Mouse (Mus musculus) heart, adult 18-20 months (tissue): Measurements from ENCODE around the gene Gpi1. TPM values are rescaled to one million over a fixed set of nuclear protein-coding genes. Genes with fewer than 3 reads are reported as not detected.

Experiments used
- DNase-seq, 2 experiments: peaks; one replicate each; pipeline ENCODE4 v3.0.0; 2021 to 2022; ENCODE audit warnings: mixed read lengths in 1 of 2
- long read RNA-seq, 2 experiments: library from polyadenylated mRNA; stranded (forward); transcript quantifications; one replicate each; pipeline ENCODE4 v2.0.0; 2021
- total RNA-seq, 2 experiments: library from RNA; stranded (reverse); gene quantifications; 2 replicates each; pipeline ENCODE4 v1.2.3; 2021

The Gpi1 gene
- 100 to 1,000 TPM; 571 to 604 TPM for total RNA-seq
- long read RNA-seq, experiment 1, transcript Gpi1-201 (18 exons, 2,884 nt) = major isoform, 461 of 551 reads
- long read RNA-seq, experiment 1, partial matches to known transcripts = 34 of 551 reads
- long read RNA-seq, experiment 1, other reads (novel, unspliced or antisense) = 54 of 551 reads
- long read RNA-seq, experiment 2, transcript Gpi1-201 (18 exons, 2,884 nt) = major isoform, 246 of 319 reads
- long read RNA-seq, experiment 2, partial matches to known transcripts = 23 of 319 reads
- long read RNA-seq, experiment 2, other reads (novel, unspliced or antisense) = 49 of 319 reads

GRCm38 (mm10) chr7:34230116-34230515, at the start of gene Gpi1:
TSS of gene Gpi1 (minus strand) at chr7:34230336.
- peak; percentile 83 to 91 for DNase-seq

GRCm38 (mm10) chr7:34277656-34278055, 47.5 kb upstream of the Gpi1 start:
- no peak for DNase-seq

GRCm38 (mm10) chr7:34276066-34276465, 45.9 kb upstream of the Gpi1 start:
- DNase-seq = no peak

- peak in 1 of 2 experiments; percentile 22 for DNase-seq
Measured at GRCm38 (mm10) chr7:34272465-34272864, 42.3 kb upstream of the Gpi1 start.

GRCm38 (mm10) chr7:34268463-34268862, 38.3 kb upstream of the Gpi1 start:
- DNase-seq = no peak

- peak in 1 of 2 experiments; percentile 33 for DNase-seq
Measured at GRCm38 (mm10) chr7:34266421-34266820, 36.3 kb upstream of the Gpi1 start.

- DNase-seq = peak; percentile 84 to 87
Measured at GRCm38 (mm10) chr7:34265876-34266346, 35.8 kb upstream of the Gpi1 start.

GRCm38 (mm10) chr7:34263437-34263836, 33.3 kb upstream of the Gpi1 start:
- DNase-seq = no peak

GRCm38 (mm10) chr7:34258407-34258806, 28.3 kb upstream of the Gpi1 start:
- no peak for DNase-seq

GRCm38 (mm10) chr7:34257279-34257678, 27.1 kb upstream of the Gpi1 start:
- DNase-seq = no peak

GRCm38 (mm10) chr7:34255916-34256315, 25.8 kb upstream of the Gpi1 start:
- no peak for DNase-seq

- peak in 1 of 2 experiments; percentile 79 for DNase-seq
Measured at GRCm38 (mm10) chr7:34255137-34255536, 25.0 kb upstream of the Gpi1 start.

- peak in 1 of 2 experiments; percentile 50 for DNase-seq
Measured at GRCm38 (mm10) chr7:34252030-34252429, 21.9 kb upstream of the Gpi1 start.

GRCm38 (mm10) chr7:34250738-34251137, 20.6 kb upstream of the Gpi1 start, which contains the start of gene Gm6096:
TSS of gene Gm6096 (plus strand) at chr7:34251038.
- no peak for DNase-seq

- DNase-seq = no peak
Measured at GRCm38 (mm10) chr7:34246870-34247499, 16.8 kb upstream of the Gpi1 start.

- DNase-seq = no peak
Measured at GRCm38 (mm10) chr7:34242176-34242575, 12.0 kb upstream of the Gpi1 start.

- DNase-seq = no peak
Measured at GRCm38 (mm10) chr7:34238086-34238485, 8.0 kb upstream of the Gpi1 start.

GRCm38 (mm10) chr7:34235602-34236001, 5.5 kb upstream of the Gpi1 start:
- DNase-seq = no peak

GRCm38 (mm10) chr7:34234610-34235561, 4.8 kb upstream of the Gpi1 start:
- DNase-seq = no peak

- DNase-seq = peak; percentile 99
Measured at GRCm38 (mm10) chr7:34233909-34234609, 3.9 kb upstream of the Gpi1 start.
